Mouse (Mus musculus): ENCODE data around the gene Gsap.
"Not testable (repeated sequence)": the region's sequence is repeated elsewhere in the genome, so short reads cannot be mapped to it uniquely, and the experiment has no call there.

Gsap gene

DNA sequence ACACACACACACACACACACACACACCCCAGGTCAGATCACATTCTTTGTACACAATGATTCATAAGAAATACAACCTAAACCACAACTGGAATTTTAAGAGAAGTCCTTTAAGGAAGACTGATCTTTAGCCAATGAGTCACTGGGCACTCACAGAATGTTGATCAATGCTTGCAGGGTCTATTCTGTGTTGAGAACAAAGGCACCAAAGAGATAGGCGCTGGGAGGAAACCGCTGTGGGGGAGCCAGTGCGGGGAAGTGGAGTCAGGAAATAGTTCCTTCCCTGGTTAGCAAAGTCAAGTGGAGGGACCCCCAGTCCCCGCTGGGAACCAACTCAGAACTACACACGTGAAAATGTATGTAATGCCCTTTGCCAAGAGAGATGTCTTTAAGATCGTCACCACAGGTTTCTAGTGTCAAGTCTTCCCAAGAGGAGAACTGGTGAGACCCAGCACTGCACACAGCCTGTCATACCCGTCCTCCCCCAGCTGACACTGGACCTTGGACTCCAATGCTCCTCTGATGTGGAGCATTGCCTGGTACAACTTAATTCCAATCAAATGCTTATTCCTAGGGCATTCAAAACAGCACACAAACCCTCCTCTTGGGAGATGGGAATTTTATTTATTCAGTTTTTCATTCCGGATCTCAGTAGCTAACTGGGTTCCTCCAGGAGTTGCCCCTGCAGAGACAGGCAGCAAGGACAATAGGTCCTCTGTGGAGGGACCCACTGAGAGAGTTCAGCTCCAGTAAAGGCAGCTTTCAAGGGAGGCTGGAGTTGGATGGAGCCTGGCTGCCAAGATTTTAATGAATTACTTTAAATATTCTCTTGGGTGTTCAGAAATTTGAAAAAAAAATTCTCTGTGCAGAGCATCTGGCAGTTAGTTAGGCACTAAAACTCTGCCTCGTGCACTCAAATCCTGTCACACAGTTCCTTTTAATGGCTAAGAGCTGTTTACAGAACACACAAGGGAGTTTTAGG, 10.6 kb upstream of the Gsap start:
- in situ Hi-C loops (cut with MboI; ENCODE audit: unreplicated experiment in 2 of 2): no loop called here

DNA sequence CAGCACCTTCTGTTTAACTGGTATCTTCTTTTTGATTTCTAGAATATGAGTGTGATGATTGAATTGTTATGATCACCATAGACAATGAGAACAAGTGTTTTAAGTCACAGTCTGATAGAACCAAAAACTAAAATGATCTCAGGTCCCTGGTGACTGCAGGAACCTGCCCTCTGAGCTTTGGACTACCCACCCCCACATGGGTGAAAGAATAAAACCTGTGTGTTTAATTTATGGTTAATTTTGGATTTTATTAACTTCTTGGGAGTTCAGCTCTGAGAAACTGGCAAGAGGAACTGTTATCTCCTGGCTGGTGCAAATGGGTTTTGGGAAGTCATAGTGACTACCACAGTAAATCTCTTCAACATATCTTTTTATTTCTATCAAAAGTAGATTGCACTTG, 6.6 kb upstream of the Gsap start:
- in situ Hi-C loops (cut with MboI; ENCODE audit: unreplicated experiment in 2 of 2): no loop called here

DNA sequence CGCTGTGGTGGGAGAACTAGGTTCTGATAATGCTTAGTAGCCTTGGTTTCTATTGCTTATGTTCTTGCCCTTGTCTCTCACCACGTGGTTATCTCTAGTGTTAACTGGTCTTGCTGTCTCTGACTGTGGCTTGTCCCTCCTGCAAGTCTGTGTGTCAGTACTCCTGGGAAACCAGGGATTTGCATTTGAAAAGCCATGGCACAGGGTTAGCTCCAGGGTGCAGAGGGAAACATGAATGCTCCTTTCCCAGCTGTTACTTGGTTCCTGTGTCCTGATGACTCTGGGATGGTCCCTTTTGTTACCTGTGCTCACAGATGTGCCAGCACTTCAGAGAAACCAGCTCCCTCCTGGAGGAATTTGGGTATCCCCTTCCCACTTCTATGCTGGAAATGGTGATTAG, 3.0 kb upstream of the Gsap start:
- in situ Hi-C loops (cut with MboI; ENCODE audit: unreplicated experiment in 2 of 2): not testable (repeated sequence)

DNA sequence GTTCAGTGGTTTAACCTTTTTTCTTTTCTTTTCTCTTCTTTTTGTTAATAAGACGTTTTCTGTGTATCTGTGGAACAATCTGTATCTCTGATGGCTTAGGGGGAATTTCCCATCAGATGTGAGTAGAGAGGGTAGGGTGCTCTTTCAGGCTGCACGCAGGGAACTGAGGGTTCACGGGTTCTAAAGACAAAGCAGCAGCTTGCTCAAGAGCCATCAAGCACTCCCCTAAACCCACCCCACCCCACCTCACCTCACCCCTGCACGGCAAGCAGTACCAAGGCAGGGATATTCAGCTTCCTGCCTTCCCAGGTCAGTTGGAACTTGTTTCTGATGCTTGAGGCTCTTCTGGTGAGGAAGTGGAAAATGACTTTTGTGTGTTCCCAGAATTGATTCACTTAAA, 766 bp downstream of the Gsap start:
- in situ Hi-C loops (cut with MboI; ENCODE audit: unreplicated experiment in 2 of 2): no loop called here

DNA sequence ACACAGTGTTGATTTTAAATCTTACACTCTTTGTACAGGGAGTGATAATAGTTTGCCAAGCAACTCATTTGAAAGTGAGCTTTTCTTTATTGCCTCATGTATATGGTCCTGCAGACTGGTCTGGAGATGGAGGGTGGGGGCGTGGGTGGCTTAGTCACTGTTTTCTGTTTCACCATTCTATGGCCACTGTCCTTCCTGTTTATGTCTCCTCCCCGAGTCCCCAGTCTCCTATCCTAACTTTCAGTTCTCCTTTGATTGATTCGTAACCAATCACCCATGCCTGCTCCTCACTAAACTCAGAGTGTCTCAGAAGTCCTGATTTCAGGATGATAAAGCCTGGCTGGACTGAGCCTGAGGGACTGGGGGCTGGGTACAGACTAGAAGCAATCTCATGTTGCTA, 2.4 kb downstream of the Gsap start:
- in situ Hi-C loops (cut with MboI; ENCODE audit: unreplicated experiment in 2 of 2): no loop called here

DNA sequence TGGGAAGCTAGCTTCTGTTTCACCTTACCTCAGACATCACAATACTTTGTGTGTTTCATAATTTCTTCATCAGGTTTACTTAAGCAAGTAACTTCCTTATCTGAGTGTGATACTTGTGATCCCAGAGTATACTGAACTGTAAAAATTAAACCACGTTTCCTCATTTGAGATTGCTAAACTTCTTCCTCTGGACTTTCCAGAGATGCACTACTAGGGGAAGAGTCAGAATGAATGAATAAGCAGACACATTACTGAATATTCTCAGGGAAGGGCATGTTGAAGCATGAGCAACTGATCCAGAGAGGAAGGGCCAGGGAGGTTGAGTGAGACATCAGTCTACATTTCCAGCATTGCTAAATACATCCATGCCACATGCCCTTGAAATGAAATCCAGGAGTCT, 3.0 kb downstream of the Gsap start:
- in situ Hi-C loops (cut with MboI; ENCODE audit: unreplicated experiment in 2 of 2): no loop called here

DNA sequence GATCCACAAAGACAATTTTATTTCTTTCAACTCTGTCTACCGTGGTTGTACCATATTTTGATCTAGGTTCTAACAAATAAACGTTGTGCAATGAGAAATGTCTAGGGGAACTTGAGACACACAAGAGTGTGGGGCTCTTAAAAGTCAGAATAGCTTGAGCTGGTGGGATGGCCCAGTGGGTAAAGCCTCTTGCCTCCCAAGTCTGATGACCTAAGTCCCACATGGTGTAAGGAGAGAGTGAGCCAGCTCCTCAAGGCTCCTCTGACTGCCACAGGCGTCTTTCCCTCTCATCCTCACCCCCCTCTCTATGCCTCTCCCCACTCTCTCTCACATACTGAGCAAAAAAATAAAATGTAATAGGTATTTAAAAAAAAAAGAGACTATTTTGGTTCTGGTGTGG, 3.4 kb downstream of the Gsap start:
- in situ Hi-C loops (cut with MboI; ENCODE audit: unreplicated experiment in 2 of 2): no loop called here

DNA sequence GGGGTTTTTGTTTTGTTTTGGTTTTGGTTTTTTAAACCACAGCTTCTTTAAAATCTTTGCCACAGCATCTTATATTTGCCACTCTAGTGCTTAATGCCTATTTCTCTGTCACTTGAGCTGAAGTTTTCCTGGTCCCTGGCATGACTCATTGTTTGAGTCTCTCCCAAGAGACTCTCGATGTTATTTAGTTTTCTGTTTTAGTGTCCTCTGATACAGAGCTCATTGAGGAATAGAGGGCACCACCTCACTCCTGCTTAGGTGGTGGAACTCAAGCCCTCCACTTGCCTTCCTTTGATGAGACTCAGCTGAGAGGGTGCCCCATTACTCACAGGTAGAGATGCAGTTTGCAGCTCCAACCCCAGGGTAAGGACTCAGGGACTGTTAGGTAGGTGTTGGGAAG, 17.4 kb downstream of the Gsap start:
- in situ Hi-C loops (cut with MboI; ENCODE audit: unreplicated experiment in 2 of 2): no loop called here

DNA sequence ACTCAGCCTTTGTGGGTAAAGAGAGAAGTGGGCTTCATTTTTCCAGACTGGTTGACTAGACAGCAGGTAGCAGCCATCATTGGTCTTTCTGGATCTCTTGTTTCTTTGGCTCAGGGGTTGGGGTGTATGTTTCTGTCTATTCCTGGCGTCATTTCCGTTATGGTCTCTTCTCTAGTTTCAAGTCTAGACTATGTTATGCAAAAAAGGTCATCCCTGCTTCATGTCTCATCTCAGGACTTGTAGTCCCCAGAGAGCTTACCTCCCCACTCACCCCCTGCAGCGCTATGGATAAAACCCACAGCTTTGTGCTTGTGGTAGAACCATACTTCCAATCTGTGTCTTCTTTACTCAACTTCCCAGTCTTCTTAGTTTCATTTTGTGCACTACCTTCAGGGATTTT, 18.1 kb downstream of the Gsap start:
- in situ Hi-C loops (cut with MboI; ENCODE audit: unreplicated experiment in 2 of 2): no loop called here

DNA sequence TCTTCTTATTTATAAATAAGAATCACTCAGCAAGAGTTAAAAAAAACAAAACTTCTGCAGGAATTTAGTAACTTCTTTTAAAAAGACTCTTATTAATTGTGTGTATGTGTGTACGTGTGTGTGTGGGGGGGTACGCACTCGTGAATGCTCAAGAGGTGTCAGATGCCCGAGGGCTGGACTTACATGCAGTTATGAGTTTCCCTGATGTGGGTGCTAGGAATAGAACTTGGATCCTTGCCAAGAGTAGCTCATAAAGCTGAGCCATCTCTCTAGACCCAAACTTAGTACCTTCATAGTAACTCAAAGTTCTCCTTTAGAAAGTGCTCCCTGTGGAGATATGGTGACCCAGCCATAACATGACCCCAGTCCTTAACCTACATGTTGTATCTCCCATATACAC, 20.0 kb downstream of the Gsap start:
- in situ Hi-C loops (cut with MboI; ENCODE audit: unreplicated experiment in 2 of 2): no loop called here

DNA sequence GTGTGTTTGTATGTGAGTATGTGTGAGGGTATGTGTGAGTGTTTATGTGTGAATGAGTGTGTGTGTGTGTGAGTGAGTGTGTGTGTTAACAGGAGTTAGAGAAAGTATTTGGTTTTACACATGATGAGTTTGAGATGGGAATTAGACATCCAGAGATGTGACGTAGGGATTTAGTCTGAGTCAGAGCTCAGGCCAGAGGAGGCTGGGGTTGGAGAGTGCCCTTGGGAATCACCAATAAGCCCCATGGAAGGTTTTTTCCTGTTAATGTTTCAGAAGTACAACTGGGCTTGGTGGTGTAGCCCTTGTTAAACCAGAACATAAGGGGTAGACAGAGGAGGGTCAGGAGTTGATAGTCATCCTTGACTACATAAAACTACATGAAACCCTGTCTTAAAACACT, 25.4 kb downstream of the Gsap start:
- in situ Hi-C loops (cut with MboI; ENCODE audit: unreplicated experiment in 2 of 2): no loop called here

DNA sequence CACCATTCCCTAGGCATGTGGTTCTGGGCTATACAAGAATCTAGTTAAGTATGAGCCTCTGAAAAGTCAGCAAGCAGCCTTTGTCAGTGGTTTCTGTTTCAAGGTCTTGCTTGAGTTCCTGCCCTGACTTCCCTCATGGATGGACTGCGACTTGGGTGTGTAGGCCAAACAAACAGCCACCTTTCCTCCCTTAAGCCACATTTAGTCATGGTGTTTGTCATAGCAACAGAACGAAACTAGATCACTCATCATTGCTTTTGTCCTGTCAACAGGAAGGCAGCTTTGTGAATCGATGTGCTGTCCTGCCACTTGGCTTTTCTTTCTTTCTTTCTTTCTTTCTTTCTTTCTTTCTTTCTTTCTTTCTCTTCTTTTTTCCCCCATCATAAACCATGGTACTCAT, 26.9 kb downstream of the Gsap start:
- in situ Hi-C loops (cut with MboI; ENCODE audit: unreplicated experiment in 2 of 2): no loop called here

DNA sequence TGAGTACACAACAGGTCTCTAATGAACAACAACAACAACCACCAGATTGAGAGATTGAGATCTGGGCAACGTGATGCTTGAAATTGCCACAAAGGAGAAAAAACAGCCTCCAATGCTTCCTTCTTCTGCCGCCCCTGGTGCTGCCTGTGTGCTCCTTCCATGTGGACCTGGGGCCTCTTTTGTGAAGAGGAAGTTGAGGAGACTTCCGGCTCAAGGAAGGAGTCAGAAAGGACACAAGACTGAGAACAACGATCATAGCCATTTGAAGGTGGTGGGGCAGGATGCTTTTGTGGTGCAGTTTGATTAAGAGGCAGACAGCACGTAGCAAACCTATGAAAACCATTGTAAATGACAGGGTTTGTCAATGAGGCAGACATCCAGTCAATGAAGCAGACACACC, 27.7 kb downstream of the Gsap start:
- in situ Hi-C loops (cut with MboI; ENCODE audit: unreplicated experiment in 2 of 2): no loop called here

DNA sequence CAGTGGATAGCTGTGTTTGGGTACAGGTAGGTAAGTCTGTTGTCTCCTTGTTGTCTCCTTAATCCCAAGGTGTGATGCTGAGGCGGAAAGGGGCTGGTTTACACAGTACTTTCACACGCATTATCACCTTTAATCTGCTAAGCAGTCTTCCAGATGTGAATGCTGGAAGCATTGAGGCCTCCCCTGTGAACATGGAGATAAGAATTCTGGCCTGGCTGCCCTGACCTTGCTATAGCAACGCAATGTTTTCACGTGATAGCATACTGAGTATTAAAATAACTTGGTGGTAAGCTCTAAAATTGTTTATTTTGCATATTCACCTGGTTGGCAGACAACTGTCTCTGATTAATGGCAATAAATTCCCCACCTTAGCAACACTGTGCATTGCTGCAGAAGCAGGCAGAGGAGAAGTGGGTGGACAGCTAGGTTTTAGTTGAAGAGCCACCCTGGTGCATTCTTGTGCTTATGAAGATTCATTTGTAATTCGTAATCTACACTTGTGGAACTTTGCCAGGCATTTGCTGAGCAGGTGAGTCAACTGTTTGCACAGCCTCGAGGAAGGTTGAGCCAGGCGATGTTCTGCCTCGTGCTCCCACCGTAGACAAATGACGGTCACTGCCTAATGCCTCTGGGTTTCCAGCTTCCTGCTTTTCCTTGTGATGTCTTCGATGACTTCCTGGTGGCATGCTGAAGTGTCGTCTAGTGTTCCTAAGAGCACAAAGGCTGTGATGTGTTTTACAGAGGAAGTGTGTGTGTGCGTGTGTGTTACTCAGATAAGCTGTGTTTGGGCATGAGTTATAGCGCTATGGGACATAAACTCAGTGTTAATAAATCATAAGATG, 31.6 kb downstream of the Gsap start:
- in situ Hi-C loops (cut with MboI; ENCODE audit: unreplicated experiment in 2 of 2): no loop called here

DNA sequence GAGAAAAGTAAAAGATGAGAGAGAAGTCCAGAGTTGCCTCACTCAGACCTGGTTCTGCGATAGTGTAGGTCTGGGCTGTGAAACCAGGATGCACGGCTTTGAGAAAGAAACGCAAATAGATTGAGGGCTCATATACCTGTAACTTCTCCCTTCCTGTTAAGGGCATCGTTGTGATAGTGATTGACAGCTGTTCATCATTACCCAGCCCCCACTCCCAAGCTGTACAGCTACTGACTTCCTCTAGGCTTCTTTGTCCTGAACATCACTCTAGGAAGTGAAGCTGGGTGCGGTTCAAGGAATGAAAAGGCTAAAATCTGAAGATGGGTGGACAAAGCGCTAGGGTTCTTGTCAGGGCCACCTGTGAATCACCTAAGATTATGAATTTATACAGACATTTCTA, 46.8 kb downstream of the Gsap start:
- in situ Hi-C loops (cut with MboI; ENCODE audit: unreplicated experiment in 2 of 2): no loop called here

DNA sequence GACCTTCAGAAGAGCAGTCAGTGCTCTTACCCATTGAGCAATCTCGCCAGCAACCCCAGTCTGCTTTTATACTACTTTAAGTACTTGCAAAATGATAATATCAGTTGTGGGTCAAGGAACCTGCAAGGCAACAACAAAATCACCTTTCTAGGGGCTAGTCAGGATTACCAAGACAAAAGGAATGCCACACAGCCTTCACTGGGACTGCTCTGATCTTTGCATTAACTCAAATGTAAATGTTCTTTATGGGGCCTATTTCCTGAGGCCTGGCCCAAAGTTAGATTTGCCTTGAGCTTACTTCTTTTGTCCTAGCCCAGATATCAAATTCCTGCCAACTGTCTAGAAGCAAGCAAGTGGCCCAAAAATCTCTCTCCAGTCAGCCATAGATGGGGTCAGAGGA, 58.5 kb downstream of the Gsap start:
- in situ Hi-C loops (cut with MboI; ENCODE audit: unreplicated experiment in 2 of 2): no loop called here

DNA sequence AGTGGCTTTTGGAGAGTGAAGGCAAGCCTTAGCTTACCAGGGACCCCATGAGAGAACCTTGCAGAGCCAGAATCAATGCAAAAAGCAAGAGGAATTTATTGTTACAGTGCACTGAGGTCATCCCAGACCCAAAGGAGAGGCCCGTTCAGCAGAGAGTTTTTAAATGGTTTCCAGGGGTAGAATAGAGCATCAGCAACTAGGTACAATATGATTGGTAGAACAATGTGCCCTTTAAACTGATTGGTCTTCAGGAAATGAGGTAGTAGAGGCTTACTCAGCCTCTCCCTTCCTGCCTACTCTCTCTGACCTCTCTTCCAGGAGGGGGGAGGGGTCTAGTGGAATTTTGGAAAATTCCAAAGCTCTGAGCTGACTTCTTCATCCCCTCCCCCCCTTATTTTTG, 59.2 kb downstream of the Gsap start:
- in situ Hi-C loops (cut with MboI; ENCODE audit: unreplicated experiment in 2 of 2): no loop called here

DNA sequence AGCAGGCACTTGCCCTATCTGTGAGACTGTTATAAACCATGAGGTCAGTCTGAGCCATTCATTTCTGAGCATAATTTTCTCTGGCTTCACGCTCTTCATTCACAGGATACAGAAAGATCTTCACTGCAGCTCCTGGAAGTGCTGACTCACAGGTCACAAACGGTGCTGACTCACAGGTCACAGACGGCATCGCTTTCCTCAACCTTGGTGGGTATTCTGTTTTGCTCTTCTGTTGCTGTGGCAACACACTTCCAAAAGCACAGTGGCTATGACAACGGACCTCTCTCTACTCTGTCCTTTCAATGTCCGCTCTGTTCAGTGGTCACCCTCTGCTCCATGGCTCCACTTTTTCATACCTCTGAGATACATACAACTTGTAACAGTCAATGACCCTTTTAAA, 60.7 kb downstream of the Gsap start:
- in situ Hi-C loops (cut with MboI; ENCODE audit: unreplicated experiment in 2 of 2): no loop called here

DNA sequence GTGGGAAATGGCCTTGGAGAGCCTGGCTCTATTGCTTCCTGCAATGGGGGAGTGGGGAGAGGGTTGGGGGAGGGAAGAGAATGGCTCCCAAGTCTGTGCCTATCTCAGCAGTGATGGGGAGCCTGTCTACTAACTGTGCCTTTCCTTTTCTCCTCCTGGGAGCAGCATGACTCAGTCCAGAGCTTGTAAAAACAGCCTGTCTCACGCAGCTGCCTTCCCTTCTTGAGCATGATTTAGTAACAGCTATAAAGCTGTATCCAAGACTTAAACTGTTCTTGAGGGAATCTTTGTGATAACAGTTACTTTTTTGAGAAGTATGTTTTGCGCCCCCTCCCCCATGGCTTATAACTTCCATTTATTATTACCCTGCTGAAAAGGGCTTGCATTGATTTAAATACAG, 61.9 kb downstream of the Gsap start:
- in situ Hi-C loops (cut with MboI; ENCODE audit: unreplicated experiment in 2 of 2): no loop called here

DNA sequence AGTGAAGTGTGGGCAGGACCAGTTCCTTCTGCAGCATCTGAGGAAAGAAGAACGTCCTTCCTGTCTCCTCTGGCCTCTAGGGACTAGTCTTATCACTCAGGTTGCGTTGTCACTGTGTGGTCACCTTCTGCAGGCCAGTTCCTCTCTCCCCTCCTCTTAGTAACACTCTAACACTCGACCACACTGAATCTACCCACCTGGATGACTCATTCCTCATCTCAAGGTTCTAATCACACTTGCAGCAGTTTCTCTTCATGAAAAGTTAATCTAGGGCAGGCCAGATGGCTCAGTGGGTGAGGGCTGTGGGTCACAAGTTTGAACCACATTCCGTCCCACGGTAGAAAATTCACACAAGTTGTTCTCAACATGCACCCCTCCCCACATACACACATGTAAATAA, 62.8 kb downstream of the Gsap start:
- in situ Hi-C loops (cut with MboI; ENCODE audit: unreplicated experiment in 2 of 2): no loop called here

DNA sequence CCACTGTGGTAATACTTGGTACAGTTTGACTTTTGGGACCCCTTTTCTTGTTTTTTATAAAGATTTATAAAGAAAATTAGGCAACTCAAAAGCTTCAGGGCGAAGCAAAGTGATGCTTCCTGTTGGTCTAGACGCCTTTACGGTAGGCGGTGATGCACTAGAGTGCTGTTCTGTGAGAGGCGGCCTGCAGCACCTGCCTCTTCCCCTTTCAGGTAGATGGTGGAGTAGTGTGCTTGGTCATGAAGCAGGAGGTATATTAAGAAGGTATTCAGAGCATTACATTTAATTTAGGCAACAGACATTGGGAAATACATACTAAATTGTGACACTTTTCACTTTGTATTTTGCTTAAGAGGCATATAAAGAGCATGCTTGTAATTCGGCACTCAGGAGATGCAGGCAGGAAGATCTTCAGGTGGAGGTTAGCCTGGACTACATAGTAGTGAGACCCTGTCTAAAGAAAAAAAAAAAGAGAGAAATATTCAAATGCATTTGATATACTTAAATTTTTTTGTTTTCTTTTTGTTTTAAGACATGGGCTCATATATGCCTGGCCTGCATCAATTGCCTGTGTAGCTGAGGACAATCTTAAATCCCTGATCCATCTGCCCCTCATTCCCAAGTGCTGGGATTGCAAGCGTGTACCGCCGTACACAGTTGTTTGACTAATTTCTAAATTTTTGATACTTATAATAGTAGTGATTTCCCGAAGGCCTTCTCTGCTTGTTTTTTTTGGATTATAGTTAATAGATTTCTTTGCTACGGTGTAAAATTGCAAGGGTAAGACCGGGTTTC, 68.9 kb downstream of the Gsap start:
- in situ Hi-C loops (cut with MboI; ENCODE audit: unreplicated experiment in 2 of 2): loop anchor here (10.0 to 25.0 kb wide), 3 partner anchors 340 to 1282 kb away; partner anchors contain the start of gene Reln (in 1 of the 2)

All from v-Abl transformed pro-B cells (cell line).